Mouse (Mus musculus): ENCODE measurements at regions not wholly inside any gene's neighbourhood (a gene's known extent, or its start where the extent isn't known, plus 50 kb on each side); places are given as distances from the start of the nearest gene placed in this dataset.
A peak's percentile ranks its signal among the peaks of the same experiment; 100 is the strongest.
"Not testable (repeated sequence)": the region's sequence is repeated elsewhere in the genome, so short reads cannot be mapped to it uniquely, and the experiment has no call there.

DNA sequence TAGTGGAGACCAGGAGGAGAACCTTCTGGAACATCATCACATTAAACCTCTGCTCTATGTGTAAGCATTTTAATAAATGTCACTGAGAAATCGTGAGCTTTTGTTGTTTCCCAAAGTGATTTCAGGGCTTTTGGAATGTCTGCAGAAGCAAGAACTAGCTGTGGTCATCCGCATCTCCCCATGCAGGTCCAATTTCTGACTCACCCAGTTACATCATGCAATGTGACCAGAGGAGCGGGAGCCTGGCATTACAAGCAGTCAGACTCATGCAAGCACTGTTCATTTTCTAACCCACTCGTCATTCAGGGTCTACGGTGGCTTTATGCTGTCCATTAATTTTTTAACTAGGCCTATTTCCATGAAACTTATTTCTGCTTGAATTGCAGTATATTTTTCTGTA is 151.2 kb upstream of the Supt20 start:
- no peak for DNase-seq (ENCODE audit: low read depth, low spot score)

DNA sequence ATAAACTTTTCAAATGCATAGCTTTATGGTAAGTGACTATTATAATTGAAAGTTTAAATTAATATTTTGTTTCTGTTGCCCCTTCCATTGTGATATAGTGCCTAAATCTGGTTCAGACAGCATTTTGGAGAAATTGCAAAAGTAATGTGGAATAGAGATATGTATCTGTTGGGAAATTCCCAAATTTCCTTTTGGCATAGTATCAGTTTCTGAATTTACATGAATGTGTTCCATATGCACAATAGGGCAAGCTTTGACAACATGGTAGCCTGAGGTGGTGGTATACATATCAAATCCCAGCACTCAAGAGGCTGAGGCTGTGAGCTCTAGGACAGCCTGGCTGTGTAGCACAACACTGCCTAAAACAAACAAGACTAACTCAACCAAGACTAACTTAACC is 147.2 kb upstream of the Supt20 start:
- no peak for DNase-seq (ENCODE audit: low read depth, low spot score)

DNA sequence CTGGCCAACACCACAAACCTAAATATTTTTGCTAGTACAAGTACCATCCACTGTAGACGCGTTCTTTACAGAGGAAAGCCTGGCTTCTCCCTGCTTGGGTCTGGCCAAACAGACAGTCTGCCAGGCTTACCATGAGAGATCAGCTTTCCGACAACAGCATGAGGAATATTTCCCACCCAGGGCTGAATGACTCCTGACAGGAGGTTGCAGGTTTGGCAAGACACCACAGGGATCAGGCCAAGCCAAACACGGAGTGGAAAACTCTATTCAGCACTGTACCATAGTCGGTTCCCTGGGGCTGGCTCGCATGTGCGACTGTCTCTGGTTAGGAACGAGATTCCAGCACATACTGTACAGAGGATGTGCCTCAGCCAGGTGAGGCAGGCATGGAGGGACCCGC is 140.7 kb upstream of the Supt20 start:
- DNase-seq (ENCODE audit: low read depth, low spot score) = no peak

DNA sequence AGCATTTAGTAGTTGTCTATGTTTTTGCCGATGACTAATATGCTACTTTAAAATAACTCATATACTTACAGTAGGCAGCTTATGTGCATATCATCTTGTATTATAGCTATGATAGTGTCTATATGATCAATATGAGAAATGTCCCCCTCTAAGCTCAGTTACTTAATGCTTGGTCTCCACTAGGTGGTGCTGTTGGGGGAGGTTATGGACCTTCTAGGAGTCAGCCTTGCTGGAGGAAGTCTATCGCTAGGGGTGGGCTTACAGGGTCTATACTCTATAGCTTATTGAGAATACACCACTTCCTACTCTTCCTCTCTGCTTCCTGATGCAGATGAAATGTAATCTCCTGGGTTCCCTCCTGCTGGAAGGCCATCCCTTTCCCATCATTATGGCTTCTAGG is 136.7 kb upstream of the Supt20 start:
- no peak for DNase-seq (ENCODE audit: low read depth, low spot score)

DNA sequence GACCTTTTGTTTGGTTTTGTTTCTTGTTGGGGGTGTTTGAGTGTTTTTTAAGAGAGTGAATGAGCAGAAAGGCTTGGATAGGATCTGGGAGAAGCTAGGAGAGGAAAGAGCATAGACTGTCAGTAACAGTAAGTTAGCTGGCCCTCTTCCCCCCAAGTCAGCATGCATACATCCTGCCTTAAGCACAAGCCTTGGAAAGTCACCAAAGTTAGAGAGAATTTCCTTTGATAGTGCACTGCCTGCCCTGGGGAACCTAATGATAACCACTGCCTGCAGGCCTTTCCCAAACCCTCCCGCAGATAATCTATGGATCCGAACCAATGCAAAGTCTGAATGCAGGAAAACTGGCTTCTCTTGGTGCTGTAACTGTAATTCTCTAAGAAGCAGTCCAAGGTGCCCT is 133.6 kb upstream of the Supt20 start:
- DNase-seq (ENCODE audit: low read depth, low spot score) = no peak

DNA sequence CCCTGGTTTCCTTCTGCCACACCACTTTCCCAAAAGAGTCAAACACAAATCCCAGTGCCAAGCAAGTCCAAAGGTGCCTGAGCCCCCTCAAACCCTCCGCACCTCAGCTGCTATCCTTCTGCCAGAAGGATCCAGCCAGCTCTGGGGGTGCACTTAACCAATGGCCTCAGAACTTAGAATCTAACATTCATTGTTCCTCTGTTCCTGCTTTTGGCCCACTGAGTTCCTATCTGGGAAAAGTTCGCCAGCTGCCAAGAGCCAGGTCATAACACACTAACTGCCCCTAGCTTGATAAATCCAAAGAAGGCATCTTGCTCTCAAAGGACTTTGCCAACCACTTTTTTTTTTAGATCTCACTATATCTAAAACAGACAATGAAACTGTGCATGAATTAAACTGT is 133.1 kb upstream of the Supt20 start:
- DNase-seq (ENCODE audit: low read depth, low spot score) = no peak

DNA sequence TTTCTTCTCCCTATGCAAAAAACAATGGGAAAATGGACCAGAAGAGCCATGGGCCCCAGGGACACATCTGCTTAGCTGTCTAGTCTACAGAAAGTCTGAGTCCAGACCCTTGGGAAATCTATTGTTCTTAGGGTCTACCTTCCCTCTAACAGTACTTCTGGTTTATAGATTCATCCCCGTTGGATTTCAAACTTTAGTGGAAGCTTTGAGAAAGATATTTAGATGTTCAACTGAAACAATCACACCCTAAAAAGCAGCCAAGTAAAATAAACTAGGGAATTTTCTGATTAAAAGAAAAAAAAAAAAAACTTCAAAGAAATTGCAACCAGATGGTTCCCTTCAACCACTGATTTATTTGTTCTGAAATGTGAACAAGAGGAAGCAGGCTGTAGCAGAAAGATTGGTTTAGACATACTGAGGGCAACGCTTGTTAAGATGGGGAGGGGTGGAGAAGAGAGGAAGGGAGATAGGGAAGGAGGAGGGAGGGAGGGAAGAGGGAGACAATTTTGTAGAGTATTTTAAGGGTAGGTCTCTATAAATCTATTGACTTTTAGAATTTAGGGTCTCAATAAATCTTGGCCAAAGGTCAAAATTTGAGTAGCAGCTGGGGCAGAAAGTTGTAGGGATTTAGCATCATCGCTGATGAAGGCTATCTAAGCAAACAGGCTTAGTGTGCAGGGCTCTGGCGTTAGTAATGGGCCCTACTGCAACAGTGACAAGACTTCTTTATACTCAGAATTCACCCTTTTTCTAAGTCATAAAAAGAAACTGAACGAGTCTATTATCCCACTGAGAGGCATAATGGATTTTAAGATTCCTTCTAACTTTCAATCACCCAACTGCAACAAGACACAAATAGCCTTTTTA is 132.3 kb upstream of the Supt20 start:
- peak; percentile 23 for DNase-seq (ENCODE audit: low read depth, low spot score)

DNA sequence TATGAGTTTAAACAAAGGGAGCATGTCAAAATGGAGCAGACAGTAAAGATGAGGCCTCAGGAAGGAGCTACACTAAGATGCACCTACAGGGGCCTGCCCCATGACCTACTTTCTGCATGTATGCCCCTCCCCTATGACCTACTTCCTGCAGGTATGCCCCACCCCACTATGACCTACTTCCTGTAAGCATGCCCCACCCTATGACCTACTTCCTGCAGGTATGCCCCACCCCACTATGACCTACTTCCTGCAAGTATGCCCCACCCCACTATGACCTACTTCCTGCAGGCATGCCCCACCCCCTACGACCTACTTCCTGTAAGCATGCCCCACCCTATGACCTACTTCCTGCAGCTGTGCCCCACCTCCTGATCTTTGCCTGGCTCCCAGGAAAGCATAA is 125.3 kb upstream of the Supt20 start:
- no peak for DNase-seq (ENCODE audit: low read depth, low spot score)

DNA sequence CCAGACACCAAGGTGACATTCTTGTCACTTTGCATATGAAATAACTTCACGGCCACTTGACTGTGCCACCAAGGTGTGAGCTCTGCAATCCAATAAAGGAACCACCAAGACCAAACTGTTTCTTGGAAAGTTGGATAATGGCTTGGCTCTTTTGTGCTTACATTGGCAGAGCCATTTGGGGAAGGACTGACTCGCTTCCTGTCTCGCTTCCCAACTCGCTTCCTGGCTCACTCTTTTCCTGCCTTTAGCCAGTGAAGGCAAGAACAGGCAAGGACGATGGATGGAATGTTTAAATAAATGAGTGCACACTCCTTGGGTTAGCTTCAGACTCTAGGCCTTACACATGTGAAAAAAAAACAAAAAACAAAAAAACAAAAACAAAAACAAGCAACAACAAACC is 124.5 kb upstream of the Supt20 start:
- no peak for DNase-seq (ENCODE audit: low read depth, low spot score)

DNA sequence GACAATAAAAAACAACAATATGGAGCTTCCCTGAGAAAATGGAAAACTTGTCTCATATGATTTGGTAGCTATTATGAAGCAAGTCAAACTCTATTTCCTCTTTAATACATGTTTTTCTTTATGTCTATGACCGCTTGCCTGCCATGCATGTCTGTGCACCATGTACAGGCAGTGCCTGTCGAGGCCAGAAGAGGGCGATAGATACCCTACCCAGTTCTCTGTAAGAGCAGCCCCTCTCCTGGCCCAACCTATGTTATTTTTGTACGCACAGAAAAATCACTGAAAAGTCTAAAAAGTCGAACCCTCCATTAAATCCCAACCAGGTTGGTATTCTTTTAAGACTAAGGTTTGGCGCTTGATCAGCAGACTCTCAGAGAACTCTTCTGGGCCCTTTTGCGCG is 122.1 kb upstream of the Supt20 start:
- no peak for DNase-seq (ENCODE audit: low read depth, low spot score)

DNA sequence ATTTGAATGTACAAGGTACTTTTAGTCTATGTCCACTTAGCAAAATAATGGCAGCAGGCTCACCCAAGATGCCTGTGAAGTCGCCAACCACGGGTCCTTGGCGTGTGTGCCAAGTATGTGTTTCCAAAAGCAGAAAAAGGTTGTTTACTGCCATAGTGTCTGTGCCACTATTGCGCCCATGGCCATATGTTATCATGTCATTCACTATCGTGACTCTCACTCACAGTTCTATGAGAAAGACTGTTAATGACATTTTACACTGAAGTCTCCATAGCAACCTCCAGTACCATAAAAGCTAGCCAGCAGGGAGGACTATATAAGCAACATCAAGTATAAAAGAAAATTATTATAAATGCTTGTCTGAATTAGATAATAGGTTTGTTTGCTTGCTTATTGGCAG is 114.8 kb upstream of the Supt20 start:
- no peak for DNase-seq (ENCODE audit: low read depth, low spot score)

DNA sequence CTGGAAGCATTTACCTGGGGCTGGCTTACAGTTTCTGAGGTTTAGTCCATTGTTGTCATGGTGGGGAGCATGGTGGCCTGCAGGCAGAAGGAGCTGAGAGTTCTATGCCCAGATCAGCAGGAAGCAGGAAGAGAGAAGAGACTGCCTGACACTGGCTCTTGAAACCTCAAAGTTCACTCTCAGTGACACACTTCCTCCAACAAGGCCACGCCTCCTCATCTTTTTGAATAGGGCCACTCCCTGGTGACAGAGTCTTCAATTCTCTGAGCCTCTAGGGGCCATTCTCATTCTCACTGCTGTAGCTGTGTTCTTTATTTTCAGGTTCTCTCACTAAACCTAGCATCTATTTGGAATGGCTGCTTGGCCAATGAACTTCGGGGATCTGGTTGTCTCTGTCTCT is 113.2 kb upstream of the Supt20 start:
- DNase-seq (ENCODE audit: low read depth, low spot score) = no peak

DNA sequence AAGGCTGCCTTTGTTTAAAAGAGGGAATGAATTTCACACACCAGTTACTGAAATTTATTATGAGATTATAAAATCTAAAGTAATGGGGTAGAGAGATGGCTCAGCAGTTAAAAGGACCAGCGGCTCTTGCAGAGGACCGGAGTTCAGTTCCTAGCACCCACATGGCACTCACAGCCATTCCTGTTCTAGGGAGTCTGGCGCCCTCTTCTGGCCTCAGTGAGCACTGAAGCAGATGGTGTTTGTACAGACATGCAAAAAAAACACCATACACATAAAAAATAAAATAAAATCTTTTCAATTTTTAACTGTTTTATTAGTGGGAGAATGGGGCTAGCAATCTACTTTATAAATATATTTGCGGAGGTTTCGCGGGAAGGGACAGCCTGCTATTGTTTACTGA is 112.3 kb upstream of the Supt20 start:
- DNase-seq (ENCODE audit: low read depth, low spot score) = no peak

DNA sequence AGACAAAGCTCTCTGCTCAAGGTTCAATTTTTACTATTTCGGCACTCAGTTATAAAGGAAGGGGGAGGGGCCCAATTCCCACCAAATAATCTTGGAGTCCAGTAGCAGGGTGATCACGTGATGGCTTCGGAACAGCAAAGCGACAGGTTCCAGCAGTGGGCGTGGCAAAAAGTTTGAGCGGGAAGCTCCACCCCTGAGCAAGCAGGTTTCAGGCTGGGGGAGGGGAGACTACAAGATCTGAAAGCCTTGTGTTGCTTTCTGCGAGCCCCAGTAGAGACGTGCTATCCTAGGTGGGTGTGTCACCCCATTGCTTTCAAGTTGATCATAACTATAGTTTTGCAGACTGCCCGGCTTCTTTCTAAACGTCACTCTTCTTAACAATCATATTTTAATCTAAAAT is 106.8 kb upstream of the Supt20 start:
- DNase-seq (ENCODE audit: low read depth, low spot score) = not testable (repeated sequence)

DNA sequence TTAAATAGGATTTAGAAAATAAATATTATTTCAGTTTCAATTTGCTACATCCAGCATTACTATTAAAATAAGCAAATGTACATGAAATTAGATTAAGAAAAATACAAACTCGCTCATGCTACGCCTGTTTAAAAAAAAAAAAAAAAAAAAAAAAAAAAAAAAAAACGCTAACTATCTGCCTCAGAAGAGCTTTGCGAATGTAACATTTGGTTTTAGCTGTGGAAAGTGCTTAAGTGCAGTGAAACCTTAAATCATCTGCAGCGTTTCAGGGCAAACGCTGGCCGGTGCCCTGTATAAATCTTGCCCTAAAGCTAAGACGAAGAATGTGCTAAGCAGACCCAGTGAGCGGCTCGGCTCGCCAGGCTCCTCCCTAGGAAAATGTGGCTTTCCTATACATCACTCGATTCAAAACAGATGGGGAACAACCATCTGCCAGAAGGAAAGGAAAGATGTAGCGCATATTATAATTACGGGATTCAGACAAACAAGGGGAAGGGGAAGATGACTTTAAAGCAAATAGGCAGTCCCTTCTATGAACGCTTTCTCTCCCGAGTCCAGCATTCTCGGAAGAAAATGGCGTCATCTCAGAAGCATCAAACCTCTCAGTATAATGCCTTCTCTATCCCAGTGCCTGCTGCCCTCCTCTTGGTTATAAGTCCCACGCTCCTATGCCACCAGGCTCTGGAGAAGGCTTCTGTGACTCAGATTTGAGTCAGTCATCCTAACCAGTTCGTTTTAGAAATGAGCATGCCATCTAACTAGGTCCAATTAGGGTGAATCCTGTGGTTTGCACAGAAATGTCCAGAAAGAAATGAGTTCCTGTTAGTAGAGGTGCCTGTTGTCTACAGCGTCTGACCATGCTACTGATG is 105.2 kb upstream of the Supt20 start:
- DNase-seq (ENCODE audit: low read depth, low spot score) = peak; percentile 49

DNA sequence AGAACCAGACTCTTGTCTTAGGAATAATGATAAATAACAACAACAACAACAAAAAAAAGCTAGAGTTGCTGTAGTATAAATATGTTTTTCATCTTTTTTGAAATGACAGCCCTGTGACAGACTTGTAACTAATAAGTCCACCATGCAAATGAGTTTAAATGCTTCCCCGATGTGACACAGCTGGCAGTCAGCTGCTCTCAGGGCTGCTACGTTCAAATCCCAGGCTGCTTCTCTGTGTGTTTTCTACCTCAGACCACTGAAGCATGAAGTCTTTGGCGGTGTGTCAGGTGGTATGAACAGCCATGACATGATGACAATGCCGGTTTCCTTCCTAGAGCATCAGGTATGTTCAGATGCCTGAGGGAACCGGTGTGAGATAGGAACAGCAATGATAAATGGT is 104.4 kb upstream of the Supt20 start:
- DNase-seq (ENCODE audit: low read depth, low spot score) = no peak

DNA sequence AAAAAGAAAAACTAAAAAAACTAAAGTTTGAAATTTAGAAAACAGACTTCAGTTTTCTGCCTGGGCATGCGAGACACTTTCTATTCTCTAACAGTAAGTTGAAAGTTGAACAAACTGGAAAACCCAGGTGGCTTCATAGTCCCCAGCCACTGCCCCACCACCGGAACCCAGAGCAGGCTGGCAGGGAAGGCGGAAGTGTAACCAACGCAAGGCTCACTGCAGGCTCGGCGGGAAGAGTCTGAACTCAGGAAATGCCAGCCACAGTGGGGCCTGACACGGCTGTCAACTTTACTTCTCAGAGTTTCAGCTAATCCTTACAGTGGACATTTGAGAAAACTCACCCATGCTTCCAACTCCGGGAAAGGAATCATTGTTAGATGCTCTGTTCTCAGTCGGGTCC is 102.6 kb upstream of the Supt20 start:
- DNase-seq (ENCODE audit: low read depth, low spot score) = no peak

DNA sequence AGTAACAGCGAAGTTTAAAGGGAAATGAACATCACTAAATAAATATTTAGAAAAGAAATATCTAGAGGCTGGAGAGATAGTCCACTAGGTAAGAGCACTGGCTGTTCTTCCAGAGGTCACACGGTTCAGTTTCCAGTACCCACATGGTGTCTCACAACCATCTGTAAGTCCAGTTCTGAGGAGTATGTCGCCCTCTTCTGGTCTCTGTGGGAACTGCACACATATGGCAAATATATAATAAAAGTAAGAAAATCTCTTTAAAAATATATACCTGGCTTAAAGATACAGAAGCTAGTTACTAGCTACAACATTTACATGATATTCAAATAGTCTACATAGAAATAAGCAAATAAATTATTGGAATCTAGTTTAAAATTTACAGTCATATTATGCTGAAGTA is 101.4 kb upstream of the Supt20 start:
- no peak for DNase-seq (ENCODE audit: low read depth, low spot score)

DNA sequence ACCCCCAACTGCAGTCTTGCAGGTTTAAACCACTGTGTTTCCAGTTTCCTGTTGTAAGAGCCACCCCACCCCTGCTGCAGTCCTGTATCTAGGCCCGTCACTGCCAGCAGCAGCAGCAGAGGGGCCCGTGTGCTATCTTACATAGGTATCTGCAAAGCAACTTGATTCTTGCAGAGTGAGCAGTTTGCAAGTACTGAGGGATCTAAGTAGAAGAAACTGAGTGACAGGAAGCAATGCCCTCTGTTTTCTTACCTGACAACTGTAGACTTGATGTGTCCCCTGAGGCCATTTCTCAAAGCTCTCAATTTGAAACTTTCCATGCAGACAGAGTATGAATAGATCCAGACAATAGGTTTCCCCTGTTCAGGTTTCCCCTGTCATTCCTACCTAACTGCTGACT is 100.5 kb upstream of the Supt20 start:
- DNase-seq (ENCODE audit: low read depth, low spot score) = no peak

DNA sequence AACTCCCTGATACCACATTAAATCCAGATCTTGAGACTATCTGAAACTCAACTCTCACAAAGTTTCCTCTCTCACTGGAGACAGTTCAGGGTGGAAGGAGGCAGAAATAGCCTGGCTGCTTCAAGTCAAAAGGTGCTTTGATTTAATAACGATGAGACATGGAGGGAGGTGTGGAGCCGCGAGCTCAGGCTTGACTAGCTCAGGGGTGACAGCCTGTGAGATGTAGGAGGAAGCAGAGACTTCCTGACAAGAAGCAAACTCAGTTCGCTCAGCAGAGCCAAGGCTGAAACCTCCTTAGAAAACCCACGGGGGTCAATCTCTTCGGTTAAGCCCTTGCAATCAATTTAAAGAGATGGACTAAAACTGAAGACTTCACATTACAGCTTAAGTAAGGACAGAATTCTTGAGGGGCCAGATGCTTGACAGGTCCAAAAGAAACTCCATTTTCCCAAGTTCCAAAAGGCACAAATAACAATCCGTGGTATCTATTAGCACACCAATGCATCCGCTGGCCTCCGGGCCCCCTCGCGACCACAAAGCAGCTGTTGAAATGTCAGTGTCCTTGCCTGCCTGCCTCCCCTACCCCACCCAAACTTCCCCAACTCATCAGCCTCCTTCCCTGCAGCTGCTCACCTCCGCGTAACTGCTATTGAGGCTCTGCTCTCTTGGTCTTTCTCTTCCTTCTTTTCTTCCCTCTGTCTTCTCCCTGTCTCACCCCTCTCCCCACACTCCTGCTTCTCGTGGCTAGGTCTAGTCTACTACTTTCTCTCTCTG is 99.8 kb upstream of the Supt20 start:
- DNase-seq (ENCODE audit: low read depth, low spot score) = no peak

DNA sequence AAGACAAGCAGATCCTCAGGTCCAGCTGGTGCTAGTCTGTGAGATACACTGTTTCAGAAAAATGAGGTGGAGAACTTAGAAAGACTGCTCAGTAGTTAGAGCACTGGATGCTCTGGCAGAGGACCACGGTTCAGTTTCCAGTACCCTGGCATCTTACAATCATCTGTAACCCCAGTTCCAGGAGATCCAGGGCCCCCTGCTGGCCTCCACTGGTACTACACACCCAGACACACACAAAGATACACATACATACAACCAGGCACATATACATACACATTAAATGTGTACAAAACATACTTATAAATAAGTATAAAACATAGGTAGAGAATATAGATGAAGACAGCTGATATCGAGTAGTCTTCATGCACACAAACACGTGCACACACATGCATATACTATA is 97.4 kb upstream of the Supt20 start:
- no peak for DNase-seq (ENCODE audit: low read depth, low spot score)
